Mouse (Mus musculus) brown adipose tissue, adult 24 weeks (tissue): Measurements from ENCODE around the gene Vti1b. TPM values are rescaled to one million over a fixed set of nuclear protein-coding genes. Genes with fewer than 3 reads are reported as not detected.

Experiments
- H3K27ac ChIP-seq: fragments of 200-500 bp; replicated peaks from 2 replicates; pipeline ENCODE4 v1.5.1; 2012; ENCODE audit warnings: low read depth, mild to moderate bottlenecking, low read length
- H3K4me1 ChIP-seq: fragments of 200-500 bp; 2 replicates; pipeline ENCODE4 v1.6.1; 2012; ENCODE audit warnings: low read length, mixed read lengths; ENCODE audit not compliant: control insufficient read depth, insufficient read depth, insufficient read length
- H3K4me3 ChIP-seq: fragments of 200-500 bp; 2 replicates; pipeline ENCODE4 v1.5.1; 2012; ENCODE audit warnings: low read depth, mild to moderate bottlenecking, low read length, moderate library complexity; ENCODE audit not compliant: insufficient read depth
- polyA plus RNA-seq: library from polyadenylated mRNA; stranded (reverse); fragments of >200 nt; gene quantifications from 2 replicates; pipeline ENCODE4 v1.2.4, GENCODE M21; 2012; ENCODE audit not compliant: missing spikeins, insufficient read depth, insufficient read length

The Vti1b gene
- polyA plus RNA-seq, 1 experiment: 124 TPM

DNA sequence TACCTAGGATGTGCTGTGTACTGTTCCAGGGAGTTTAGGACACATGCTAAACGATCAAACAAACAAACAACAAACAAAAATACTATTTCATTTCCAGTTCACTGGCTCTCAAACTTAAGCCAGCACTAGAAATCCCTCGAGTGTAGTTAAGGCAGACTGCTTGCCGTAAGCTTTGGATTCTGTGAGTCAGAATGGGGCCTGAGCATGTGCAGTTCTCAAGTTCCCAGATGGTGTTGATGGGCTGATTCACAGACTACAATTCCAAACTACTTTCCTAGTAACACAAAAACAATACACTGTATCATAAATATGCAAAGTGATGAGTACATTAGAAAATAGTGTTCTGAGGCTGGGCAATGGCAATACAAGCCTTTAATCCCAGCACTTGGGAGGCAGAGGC, 2.0 kb downstream of the Vti1b start:
- H3K4me3 ChIP-seq: no peak overlapping the region
- no peak overlapping the region for H3K27ac ChIP-seq
- peaks cover 4% of the 10 kb centered on the region; the same call in 1 of the 2 replicates for H3K4me1 ChIP-seq

DNA sequence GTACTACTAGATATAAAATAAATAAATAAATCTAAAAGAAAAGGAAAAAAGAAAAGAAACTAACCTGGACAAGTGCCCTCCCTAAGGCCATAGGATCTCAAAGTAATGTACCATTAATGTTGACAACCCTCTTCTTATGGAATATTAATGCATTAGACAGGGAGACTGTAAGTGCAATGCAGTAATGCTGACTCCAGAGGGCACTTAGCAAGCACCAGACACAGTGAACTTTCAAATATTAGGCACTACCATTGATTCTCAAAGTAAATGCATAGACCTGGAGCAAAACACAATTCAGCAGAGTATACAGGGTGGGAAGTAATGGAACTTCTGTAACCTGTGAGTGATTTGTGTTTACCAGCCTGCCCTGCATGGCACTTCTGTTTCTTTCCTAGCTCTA, 3.3 kb downstream of the Vti1b start:
- H3K4me3 ChIP-seq: no peak overlapping the region
- peaks cover 4% of the 10 kb centered on the region; the same call in 1 of the 2 replicates for H3K4me1 ChIP-seq
- no peak overlapping the region for H3K27ac ChIP-seq

DNA sequence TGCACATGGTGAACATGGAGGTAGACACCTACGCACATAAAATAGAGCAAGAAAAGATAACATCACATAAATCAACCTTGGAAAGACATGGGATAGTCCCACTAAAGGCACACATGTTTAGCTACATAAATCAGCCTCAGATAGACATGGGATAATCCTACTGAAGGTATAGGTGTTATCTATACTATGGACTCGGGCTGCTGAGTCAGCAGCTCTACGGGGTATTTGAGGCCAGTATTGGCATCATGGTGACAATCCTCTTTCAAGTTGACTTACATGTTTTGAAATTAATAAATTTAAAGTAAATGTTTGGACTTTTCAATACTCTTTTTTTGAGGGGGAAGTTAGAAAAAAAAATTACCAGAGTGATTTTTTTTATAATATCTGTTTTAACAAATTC, 9.6 kb downstream of the Vti1b start:
- no peaks in the 10 kb centered on the region for H3K4me1 ChIP-seq
- H3K27ac ChIP-seq: no peak overlapping the region
- no peak overlapping the region for H3K4me3 ChIP-seq

DNA sequence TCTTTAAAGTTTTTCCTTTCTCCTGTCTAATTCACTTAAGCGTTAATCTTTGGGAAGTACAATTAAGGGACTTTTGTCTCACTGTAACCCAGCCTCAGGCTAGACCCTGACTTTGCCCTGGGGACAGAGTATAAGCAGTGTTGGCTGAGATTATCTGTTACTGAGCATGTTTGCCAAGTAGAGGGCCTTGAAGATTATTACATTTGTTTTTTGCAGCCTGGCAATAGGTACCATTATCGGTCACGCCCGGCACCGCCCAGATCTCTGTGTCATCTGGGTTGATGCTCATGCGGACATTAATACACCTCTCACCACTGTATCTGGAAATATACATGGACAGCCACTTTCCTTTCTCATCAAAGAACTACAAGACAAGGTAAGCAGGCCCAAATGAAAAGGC, 22.8 kb downstream of the Vti1b start:
- H3K4me1 ChIP-seq: no peaks in the 10 kb centered on the region
- H3K4me3 ChIP-seq: no peak overlapping the region
- H3K27ac ChIP-seq: no peak overlapping the region

DNA sequence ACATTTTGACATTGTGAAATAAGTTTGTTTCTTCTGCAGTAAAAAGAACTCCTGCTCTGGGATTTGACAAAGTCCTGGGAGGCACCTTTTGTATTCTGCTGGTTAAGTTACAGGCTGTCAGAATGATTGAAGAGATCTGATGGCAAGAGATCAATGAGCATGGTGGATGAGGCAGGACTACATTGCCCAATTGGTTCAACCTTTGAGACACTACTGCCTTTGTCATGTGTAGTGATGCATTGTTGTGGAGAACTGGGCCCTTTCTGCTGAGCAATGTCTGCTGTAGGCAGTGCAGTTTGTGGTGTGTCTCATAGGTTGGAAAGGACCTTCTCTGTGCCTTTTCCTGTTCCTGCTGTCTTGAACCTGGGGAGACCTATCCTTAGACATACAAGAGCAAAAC, 31.1 kb downstream of the Vti1b start:
- no peak overlapping the region for H3K4me3 ChIP-seq
- H3K27ac ChIP-seq: no peak overlapping the region
- H3K4me1 ChIP-seq: no peaks in the 10 kb centered on the region

DNA sequence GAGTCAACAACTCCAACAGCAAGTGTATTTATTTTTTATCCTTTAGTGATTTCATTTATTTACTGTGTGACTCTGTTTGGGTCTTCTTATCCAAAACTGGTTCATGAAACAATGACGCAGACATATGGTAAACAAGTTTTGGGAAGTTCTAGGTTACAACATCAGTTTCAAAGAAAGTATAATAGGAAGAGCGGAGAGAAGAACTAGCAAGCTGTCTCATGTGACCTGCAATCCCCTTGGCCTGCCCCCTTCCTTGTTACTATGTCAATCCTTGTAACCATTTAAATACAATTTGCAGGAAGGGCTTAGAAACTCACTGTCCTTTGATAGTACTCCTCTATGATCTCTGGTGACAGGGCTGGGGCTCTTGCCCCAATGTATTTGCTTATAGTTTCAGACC, 31.7 kb downstream of the Vti1b start:
- H3K4me3 ChIP-seq: no peak overlapping the region
- H3K27ac ChIP-seq: no peak overlapping the region
- no peaks in the 10 kb centered on the region for H3K4me1 ChIP-seq

DNA sequence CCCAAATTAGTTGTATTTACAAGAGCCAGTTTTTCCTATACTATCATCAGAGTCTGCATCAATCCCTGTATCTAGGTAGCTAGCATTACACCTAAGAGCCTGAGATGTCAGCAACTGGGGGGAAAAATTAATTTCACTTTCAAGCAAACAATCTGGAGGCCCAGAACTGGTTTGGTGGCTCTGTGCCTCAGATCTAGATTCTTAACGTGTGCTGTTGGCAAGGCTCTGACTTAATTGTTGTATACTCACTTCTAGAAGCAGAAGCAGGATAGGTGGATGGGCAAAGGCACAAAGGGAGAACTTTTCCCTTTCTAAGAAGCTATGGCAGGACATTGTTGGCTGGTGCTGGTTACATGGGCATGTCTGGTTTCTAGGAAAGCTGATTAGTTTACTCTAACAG, 33.0 kb downstream of the Vti1b start:
- H3K27ac ChIP-seq: no peak overlapping the region
- H3K4me1 ChIP-seq: no peaks in the 10 kb centered on the region
- no peak overlapping the region for H3K4me3 ChIP-seq

DNA sequence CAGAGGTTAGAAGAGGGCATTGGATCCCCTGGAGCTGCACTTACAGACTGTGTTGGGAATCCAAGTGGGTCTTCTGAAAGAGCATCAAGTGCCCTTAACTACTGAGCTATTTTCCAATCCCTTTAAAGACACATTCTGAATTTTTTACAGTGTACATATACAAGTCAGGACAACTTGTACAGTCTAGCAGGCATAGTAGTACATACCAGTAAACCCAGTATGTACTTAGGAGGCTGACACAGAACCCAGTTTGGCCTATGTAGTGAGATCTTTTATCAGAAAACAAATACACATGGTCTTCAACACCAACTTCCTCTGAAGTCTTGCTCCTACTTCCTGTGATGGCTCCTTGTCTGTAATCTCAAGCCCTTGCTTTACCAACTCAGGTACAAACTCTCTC, 33.5 kb downstream of the Vti1b start:
- Histone ChIP-seq H3K4me3 (no peak overlapping the region), H3K27ac (no peak overlapping the region), H3K4me1 (no peaks in the 10 kb centered on the region)

DNA sequence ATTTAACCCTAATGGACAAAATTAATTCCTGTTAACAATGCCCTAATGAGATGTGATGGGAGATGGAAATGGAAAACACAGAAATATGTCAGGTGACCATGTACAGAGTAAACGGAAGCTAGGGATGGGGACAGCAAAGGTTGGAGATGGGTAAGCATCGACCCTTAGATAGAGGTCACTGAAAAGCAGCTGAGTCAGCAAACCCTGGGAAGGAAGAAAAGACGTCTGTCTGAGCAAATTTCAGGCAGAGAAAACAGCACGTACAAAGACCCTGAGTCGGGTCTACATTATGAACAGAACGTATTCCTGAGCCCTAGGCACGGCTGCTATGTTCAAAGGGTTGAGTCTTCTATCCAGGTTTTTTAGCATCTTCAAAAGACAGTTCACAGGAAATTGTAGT, 35.5 kb downstream of the Vti1b start:
- no peak overlapping the region for H3K4me3 ChIP-seq
- no peak overlapping the region for H3K27ac ChIP-seq
- H3K4me1 ChIP-seq: no peaks in the 10 kb centered on the region

DNA sequence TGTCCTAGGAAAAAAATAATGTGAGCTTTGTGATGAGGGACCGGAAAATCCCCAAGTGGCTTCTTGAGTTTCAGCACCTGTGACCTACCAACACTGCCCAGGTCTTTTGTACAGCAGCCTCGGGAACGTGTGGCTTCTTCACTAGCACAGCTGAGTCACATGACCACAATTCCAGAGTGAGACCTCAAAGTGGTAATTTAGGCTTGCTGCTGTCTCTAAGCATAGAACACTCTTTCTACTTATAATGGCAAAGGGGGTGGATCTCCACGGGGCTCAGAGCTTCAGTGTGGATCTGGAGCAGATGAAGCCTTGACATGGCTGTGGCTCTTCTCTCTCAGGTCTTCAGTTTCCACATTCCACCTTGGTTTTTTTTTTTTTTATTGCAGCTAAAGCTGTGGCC, 37.4 kb downstream of the Vti1b start:
- no peak overlapping the region for H3K4me3 ChIP-seq
- peaks cover 8% of the 10 kb centered on the region; the same call in 1 of the 2 replicates for H3K4me1 ChIP-seq
- H3K27ac ChIP-seq: no peak overlapping the region

DNA sequence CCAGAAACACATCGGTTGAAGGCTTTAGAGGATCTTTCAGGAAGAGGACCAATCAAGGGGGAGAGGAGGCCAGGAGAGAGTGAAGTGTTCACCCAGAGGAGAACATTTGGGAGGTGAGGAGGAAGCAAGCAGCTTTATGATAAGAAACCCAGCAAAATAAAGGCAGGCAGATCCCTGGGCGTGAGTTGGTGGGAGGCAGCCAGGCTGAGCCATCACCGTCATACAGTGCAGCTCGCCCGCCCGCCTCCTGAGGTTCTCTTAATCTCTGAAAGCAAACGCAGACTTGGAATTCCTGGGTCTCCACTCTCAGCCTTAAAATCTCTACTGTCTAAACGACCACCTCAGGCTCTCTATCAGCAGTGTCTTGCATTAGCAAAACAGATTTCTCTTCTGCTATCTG, 37.8 kb downstream of the Vti1b start:
- H3K4me3 ChIP-seq: no peak overlapping the region
- peaks cover 8% of the 10 kb centered on the region; the same call in 1 of the 2 replicates for H3K4me1 ChIP-seq
- no peak overlapping the region for H3K27ac ChIP-seq

DNA sequence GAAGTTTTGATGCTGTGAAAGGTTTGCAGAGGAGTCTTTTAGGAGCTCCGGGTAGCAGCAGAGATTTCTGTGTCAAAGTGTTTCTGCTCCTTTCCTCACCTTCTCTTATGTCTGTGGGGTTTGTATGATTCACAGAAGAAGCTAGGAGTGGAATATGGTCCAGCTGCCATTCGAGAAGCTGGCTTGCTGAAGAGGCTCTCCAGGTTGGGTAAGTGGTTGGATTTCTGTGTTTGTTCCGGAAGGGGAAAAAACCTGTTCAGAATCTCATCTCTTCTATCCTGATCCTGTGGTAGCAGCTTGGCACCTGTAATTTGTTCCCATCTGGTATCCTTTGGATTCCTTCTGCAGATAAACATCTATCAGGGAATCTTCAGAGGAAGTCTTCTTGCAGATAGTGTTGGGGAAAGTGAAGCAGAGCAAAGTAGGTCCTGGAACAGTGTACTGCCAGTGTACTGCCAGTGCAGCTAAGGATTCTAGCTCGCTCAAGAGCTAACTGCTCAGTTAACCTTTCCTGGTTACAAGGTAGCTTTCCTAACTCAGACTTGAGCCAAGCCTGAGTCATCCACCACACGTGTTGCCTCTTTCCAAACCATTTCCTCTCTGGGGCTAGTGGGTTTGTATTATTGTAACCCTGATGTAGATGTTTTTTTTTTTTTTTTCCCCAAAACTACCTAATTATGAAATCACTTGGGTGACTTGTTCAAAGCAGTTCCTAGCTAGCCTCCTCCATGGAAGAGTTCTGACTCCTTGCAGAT, 40.6 kb downstream of the Vti1b start:
- Histone ChIP-seq H3K4me3 (no peak overlapping the region), H3K27ac (no peak overlapping the region), H3K4me1 (peaks cover 8% of the 10 kb centered on the region; the same call in 1 of the 2 replicates)

DNA sequence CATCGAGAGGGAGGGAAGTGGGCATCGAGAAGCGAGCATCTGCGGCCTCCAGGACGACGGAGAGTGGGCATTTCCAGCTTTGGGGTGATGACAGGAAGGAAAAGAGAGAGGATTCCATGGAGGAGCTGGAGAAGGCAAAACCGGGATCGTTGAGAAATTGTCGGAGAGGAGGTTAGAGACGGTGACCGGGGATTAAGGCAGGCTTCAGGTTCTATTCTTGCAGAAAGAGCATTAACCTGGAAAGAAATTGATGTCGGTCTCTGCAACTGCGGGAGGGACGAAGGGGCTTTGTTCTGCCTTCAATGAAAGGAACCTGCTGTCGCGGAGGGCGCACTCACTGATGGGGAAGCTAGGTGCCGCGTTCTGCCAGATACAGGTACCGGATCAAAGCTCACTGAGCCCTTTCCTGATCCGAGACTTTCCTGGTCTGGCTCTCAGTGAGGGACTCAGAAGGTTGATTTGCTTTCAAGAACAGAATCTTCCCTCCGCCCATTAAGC, 41.2 kb downstream of the Vti1b start:
- H3K4me3 ChIP-seq: no peak overlapping the region
- H3K4me1 ChIP-seq: peaks cover 8% of the 10 kb centered on the region; the same call in 1 of the 2 replicates
- H3K27ac ChIP-seq: no peak overlapping the region

DNA sequence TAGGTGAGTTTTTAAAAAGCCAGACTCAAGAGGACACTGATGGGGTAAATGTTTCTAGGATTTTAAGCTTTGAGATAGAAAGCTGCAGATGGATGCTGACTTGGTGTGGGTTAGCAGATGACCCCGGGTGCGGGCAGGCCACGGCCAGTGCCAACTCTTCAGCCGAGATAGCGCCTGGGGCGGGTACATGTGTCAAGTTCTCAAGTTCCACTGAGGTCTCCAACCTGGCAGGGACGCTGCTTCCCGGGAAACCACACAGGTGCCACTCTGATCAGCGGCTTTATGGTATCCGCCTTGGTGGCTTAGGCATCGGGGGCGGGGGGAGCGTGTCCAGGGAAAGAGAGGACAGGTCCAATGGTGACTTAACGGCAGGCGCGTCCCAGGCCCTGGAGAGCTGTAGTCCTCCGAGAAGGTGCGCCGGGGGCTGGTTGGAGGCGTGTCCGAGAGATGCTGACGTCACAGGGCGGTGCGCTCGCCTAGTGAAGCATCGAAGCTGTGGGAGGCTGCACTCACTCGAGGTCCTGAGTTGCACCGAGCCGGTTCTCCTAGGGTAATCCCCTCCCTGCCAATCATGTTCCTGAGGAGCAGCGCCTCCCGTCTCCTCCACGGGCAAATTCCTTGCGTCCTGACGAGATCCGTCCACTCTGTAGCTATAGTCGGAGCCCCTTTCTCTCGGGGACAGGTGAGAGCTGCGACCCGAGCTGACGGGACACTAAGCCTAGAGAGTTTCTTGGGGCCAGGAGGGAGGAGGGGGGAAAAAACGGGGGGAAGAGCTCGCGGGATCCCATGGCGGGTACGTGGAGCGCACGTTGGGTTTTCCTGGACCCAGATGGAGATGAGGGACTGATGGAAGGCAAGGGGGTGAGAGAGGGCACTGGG, 41.9 kb downstream of the Vti1b start, which contains the start of gene Arg2:
Arg2 (plus strand) TSS at position 479 of the 879 bp plus-strand sequence.
- Histone ChIP-seq H3K4me3 (peak within 1 kb of the TSS; percentile 33), H3K27ac (no peak within 1 kb of the TSS), H3K4me1 (peaks cover 8% of the 10 kb centered on the region; the same call in 1 of the 2 replicates)

DNA sequence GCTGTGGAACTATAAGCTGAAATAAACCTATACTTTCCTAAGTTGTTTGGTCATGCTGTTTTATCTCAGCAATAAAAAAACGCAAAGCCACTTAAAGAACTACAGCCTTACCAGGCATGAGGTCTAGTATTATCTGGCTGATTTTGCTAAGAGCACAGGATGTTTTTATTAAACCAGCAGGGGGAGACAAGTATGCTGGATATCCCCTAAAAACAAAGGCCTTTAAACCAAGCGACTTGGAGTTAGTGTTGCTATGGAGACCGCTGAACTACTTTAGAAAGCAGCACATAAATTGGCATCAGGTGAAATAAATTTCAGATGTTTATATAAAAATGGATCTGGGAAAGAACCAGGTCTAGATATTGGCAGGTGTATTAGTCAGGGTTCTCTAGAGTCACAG, 49.6 kb downstream of the Vti1b start:
- Histone ChIP-seq H3K4me1 (no peaks in the 10 kb centered on the region), H3K4me3 (no peak overlapping the region), H3K27ac (no peak overlapping the region)
